Mouse (Mus musculus): Measurements from ENCODE around the gene Ntn4.

Ntn4 gene

GRCm38 (mm10) chr10:93641821-93642746 lies 1.6 kb downstream of the Ntn4 start:
- DNase-seq (ENCODE audit: low spot score): no peak

GRCm38 (mm10) chr10:93642897-93643296 lies 2.4 kb downstream of the Ntn4 start:
- DNase-seq (ENCODE audit: low spot score): no peak

GRCm38 (mm10) chr10:93644451-93644941 lies 4.0 kb downstream of the Ntn4 start:
- no peak for DNase-seq (ENCODE audit: low spot score)

GRCm38 (mm10) chr10:93647655-93648561 lies 7.4 kb downstream of the Ntn4 start:
- no peak for DNase-seq (ENCODE audit: low spot score)

DNA sequence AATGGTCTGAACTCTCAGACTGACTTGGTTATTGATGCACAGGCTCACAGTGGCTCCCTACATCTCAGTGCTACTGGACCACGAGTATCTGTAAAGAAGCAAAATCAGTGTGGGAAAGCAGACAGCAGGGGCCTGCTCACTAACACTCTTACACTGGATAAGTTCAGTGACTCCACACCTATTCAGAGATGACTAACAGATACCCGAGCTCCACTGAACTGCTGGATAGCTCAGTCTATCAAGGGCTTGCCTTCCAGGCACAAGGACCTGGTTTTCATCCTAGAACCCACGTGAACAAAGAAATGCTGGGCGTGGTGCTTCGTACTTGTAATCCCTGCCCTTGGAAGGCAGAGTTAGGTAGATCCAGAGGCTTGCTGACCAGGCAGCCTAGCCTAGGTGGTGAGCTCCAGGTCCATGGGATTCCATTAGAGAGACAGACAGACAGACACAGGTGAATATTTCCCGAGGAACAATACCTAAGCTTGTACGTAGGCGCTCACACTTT lies 8.2 kb downstream of the Ntn4 start:
- DNase-seq (ENCODE audit: low spot score): no peak

DNA sequence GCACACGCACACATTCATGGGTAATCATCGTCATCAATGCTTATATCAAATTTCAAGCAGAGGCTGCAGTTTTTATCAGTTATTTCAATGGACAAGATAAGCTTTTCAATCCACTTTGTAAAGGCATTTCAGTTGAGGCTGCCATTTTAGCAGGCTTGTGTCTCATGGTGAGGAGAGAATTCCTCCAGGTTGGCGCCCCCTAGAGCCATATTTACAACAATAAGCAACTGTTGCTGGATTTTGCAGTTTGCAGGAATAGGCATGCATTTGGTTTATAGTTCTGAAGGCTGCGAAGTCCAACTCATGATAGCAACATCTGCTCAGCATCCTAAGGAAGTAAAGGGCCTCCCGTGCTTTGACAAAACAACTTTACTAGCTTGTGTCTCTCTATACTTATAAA lies 8.6 kb downstream of the Ntn4 start:
- DNase-seq (ENCODE audit: low spot score): no peak

DNA sequence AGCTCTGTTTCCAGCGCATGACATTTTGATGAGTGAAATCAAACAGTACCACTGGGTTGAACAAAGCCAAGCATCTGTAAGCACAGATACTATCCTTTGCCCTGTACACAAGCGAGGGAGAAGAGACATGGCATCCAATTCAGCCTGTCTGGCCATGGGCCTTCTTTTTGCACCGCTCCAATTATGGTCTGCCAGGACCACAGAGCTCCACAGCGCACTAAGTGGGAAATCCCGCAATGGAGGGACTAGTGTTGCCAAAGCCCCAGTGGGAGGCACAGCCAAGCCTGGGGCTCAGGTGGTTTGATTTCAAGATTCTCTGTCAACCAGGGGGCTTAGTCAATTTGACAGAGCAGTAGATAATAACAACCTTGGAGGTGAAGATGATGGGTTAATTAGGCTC lies 9.1 kb downstream of the Ntn4 start:
- DNase-seq (ENCODE audit: low spot score): no peak

- no peak for DNase-seq (ENCODE audit: low spot score)
Measured at GRCm38 (mm10) chr10:93653322-93653721, 12.8 kb downstream of the Ntn4 start.

DNA sequence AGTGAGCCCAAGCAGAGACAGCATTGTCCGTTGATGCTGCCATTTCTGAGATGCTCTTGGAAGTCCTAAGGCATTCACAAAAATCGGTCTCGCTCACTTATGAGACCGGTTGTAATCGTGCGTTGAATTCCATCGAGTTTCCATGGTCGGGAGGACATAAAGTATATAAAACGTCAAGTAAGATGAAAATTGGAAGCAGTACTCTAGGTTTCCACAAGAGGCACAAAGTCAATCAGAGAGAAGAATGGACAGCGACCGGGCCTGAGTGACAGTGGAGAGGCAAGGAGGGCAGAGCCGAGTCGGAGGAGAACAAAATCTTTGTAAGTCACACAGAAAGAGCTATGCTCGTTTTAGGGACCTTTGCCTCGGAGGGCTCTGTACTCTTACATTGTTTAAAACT lies 14.9 kb downstream of the Ntn4 start:
- no peak for DNase-seq (ENCODE audit: low spot score)

GRCm38 (mm10) chr10:93659792-93660191 lies 19.3 kb downstream of the Ntn4 start:
- DNase-seq (ENCODE audit: low spot score): no peak

DNA sequence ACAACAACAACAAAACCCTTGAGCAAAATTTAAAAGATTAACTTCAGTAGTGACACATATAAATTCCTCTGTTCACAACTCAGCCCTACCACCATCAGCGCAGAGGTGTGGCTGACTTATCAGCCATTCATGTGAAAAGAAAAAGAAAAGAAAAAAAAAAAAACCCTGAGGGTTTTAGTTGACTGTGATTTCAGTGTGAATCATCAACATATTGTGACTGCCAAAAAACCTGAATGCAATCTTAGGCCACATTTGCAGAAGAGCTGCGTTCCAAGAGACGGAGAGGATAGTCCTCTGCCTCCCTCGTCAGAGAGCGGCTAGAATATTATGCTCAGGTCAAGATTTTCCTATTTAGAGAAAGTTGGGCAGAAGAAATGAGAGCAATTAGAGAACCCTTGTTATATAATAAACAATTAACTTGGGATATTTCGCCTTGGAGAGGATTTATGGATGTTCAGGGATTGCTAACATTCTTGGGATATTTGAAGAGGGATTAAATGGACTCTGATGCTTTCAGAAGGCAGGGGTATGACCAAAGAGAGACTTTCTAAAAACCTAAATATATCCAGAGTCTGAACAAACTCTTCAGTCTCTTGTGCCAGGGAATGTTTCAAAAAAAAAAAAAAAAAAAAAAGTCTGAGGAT lies 21.0 kb downstream of the Ntn4 start:
- DNase-seq (ENCODE audit: low spot score): no peak

- DNase-seq (ENCODE audit: low spot score): no peak
Measured at GRCm38 (mm10) chr10:93662018-93662417, 21.5 kb downstream of the Ntn4 start.

DNA sequence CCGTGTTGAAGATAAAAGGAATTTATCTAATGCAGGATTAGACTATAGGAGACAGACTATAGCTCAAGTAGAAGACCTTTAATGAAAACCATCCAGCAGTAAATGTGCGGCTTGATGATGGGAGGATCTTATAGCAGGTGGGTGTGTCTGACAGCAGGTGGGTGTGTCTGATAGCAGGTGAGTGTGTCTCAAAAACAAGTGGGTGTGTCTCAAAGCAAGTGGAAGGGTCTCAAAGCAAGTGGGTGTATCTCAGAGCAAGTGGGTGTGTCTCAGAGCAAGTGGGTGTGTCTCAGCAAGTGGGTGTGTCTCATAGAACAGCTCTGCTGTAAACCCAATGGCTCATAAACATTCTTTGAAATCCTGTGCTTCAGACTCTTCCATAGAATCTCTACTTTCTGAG lies 25.7 kb downstream of the Ntn4 start:
- no peak for DNase-seq (ENCODE audit: low spot score)

GRCm38 (mm10) chr10:93666996-93667395 lies 26.5 kb downstream of the Ntn4 start:
- DNase-seq (ENCODE audit: low spot score): no peak

DNA sequence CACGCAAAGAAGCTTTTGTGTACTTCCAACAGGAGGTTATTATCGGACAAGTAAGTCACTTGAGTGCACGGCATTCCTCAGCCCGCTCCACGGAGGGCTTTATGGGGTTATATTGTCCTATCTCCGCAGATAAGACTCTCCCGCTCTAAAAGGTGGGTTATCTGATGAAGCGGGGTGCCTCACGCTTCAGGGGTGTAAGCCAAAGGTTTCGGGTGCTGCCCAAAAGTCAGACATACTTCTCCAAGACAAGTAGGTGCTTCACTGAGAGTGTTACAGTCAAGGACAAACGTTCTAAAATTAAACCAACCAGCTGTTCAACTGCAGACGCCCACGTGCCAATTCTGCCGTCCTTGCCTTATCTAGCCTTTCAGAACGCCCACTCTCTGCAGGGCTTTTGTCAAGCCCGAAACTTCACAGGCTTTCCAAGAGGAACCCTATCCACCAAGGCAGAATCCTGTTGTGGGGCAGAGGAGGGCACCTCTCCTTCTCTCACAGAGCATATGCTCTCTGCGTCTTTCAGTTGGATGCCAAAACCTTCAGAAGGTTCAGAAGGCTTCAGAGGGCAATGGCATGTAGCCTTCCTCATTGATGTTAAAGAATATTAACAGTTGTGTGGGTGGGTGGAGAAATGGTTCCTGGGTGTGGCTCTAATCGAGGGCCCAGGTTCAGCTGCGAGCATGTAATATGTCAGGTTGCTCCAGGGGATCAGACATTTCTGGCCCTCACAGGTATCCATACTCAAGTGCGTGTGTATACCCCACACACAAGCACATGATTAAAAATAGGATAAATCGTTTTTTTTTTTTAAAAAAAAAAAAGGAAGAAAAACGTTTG lies 32.4 kb downstream of the Ntn4 start:
- no peak for DNase-seq (ENCODE audit: low spot score)

DNA sequence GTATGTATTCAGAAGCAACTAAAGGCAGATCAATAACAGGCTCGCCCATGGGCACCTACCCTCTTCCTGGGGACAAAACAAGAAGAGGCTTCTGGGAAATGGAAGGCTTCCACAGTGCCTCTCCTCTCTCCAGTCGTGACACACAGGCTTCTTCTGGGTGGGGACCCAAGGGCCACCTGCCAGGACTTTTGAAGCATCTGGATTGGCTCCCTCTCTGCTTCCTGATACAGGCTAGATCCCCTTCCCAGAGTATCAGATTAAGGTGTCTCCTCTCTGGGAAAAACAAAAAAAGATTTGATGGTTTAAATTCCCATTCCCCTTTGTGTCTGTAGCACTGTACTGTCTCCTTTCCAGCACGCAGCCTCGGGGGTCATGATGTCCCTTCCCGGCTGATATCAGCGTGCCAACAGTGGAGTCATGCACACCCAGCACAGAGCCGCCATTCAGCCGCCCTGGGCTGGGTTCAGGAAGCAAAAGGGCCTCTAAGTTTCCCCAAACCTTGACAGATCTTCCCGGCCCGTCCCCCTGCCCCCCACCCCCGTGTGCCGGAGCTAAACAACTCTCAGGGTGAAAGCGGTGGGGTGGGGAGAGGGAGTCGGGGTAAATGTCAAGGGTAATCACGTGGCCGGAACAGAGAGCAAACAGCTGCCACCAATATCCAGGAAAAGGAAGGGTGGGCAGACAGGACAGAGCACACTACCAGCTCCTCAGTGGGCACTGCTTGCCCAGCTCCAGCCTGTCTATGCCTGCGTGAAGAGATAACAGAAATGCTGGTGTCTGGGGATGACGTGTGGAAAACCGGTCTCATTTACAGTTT lies 38.9 kb downstream of the Ntn4 start:
- DNase-seq (ENCODE audit: low spot score): no peak

GRCm38 (mm10) chr10:93680680-93681377 lies 40.3 kb downstream of the Ntn4 start:
- DNase-seq (ENCODE audit: low spot score): no peak

- DNase-seq (ENCODE audit: low spot score): no peak
Measured at GRCm38 (mm10) chr10:93682185-93682747, 41.8 kb downstream of the Ntn4 start.

- no peak for DNase-seq (ENCODE audit: low spot score)
Measured at GRCm38 (mm10) chr10:93683185-93683584, 42.7 kb downstream of the Ntn4 start.
